Mouse (Mus musculus) cerebellum, postnatal 36 days (tissue): ENCODE data around the gene Srrm4.

Source experiments
- DNase-seq, 2 experiments: peaks; one replicate each; pipeline ENCODE4 v3.0.0; 2021 to 2022; ENCODE audit warnings: mixed read lengths in 2 of 2

Gene Srrm4

DNA sequence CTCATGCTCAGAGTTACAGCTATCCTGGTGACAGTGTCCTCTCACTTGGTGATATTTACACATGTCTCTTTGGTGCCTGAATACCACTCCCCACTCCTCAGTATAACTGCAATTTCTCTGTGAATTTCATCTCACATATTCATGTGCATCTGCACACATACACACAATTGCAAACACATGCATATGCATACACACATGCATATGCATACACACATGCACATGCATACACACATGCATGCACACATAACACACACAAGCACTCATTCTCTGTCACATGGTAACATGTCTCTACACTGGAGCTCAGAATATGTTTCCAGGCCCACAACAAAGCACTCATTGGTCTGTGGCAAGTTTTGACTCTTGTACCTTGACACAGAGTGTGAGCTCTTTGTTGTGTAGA is 39.0 kb downstream of the Srrm4 start:
- DNase-seq = no peak

DNA sequence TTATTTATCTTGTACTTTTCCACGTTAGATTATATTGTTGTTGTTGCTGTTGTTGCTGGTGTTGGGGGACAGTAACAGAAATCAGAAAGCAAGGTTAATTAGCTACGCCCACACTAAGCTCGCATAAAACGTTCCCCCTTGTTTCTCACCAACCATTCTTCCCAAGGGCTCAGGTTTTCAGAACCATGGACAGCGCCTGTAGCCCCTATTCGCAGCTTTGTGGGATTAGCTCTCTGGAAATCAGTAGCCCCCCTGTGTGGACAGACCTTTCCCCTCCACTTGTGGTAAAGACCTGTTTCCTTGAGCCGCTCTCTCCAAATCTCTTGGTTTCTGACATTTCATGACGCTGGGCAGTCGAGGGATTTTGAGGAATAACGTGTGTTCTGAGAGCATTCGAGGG is 45.9 kb downstream of the Srrm4 start:
- no peak for DNase-seq

DNA sequence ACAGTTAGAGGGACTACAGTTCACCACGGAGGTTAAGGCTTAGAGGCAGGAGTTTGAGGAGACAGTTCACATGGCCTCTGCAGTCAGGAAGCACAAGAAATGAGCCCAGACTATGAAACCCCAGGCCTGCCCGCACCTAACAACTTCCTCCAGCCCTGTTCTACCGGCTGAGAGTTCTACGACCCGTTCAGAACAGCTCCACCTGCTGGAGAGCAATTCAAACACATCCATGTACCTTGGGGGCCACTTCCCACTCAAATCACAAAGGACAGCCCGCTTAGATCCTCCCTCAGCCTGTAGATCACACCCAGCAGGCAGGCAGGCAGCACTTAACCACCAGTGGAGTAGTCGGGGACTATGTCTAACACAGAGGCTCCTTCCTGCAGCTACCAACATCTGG is 49.3 kb downstream of the Srrm4 start:
- no peak for DNase-seq

DNA sequence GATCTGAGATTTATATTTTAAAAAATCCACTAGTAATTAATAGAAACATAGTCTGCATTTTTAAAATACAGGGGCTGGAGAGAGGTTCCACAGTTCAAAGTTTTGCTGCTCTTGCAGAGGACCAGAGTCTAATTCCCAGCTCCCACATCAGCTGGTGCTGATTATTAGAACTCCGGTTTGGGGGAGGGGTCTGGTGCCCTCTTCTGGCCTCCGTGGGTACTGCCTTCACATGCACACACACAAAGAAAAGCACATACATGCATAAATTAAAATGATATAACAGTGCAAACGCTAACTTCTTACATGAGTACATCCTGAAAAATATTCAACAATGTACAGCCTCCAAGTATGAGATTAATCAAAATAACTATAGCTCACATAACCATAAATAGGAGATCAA is 50.5 kb downstream of the Srrm4 start:
- no peak for DNase-seq

DNA sequence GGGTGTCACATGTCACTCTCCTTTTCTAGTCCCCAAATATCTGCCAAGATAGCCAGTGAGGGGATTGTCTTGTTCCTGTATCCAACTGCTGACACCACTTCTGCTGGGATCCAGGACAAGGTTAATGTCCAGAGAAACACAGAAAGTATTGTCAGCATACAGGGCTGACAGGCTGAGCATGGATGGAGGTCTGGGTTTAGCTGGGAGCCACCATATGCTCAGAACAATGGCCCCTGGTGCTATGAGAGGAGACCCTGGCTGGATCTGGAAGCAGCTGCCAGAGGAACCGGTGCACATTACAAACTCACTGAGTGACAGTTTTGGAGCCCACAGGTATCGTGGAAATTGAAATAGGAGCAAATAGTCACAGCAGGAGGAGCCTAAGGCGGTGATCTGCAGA is 52.3 kb downstream of the Srrm4 start:
- no peak for DNase-seq

DNA sequence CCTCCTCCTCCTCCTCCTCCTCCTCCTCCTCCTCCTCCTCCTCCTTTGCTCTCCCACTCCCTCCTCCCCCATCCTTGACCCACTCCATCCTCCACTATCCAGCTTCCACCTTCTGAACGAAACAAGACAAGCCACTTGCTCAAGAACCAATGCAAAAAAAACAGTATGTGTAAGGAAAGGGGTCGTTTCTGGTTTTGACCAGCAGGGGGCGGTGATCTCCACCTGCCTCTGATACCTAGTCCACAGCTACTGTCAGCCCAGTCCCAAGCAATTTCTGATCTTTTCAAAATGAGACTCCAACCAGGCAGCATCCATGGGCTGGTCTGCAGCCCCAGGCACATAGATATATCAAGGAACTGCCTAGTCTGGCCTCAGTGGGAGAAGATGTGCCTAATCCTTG is 53.1 kb downstream of the Srrm4 start:
- DNase-seq = peak in 1 of 2 experiments; percentile 34

DNA sequence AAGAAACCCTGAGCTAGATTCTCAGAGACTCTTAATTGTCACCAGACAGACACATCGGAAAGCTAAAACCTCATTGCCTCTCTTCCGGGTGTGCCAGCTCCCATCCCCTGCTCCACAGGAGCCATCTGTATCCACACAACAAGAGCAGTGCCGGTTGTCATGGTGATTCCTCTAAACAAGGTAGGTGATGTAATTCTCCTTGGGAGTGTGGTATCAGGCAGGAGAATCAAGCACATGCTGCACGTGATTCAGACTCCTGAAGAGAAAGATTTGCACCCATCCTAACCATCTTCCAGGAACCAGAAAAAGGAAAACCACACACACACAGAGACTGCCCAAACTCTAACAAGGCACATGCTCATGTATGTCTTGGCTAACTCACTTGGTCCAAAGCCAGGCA is 65.3 kb downstream of the Srrm4 start:
- peak; percentile 66 to 67 for DNase-seq

DNA sequence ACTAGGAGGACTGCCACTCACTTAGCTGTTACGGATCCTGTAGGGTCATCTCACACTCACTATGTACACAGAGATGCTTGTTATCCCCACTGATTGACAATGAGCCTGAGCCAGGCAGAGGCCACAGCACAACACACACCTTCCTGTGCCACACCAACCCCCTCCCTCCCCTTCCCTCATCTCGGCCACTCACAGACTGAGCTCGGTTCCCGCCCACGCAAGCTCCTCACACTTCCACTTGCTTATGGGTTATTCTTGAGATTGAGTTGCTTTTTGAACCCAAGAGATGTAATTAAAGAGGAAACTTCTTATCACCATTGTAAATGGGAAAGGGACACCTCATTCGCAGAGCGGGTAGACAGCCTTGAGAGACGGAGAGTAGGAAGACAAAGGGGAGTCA is 66.3 kb downstream of the Srrm4 start:
- no peak for DNase-seq

DNA sequence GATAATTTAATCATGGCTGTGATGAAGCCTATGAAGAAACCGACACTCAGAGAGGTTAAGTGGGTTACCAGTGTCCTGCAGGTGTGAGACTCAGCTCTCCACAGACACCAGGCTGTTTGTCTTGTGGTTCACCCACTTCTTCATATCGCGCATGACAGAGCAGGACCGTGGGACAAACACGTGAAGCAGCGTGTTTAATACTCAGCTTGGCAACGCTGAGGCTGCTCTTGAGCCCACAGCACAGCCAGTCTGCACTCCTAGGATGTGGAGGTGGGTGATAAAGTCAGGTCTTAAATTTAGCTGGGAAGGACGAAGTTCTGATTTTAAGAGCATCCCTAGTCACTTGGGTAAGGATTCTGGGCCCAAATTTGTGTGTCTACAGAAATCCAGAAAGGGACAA is 68.1 kb downstream of the Srrm4 start:
- no peak for DNase-seq

DNA sequence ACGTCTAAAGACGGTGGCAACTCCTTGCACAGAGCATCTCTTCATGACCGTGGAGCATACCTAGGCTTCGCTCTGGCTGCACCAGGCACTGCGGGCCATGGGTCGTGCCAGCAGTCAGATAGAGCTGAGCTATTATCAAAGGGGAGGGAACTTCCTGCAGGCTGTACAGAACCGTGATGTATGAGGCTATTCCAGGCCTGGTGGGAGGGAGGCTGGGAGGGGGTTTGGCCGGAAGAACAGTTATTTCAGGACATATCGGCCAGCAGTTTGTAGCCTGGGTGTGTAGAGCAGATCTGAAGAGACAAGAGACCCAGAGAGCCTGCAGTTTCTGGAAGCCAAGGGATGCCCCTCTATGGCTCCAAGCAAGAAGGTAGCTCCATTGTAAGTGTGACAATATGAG is 68.5 kb downstream of the Srrm4 start:
- no peak for DNase-seq

DNA sequence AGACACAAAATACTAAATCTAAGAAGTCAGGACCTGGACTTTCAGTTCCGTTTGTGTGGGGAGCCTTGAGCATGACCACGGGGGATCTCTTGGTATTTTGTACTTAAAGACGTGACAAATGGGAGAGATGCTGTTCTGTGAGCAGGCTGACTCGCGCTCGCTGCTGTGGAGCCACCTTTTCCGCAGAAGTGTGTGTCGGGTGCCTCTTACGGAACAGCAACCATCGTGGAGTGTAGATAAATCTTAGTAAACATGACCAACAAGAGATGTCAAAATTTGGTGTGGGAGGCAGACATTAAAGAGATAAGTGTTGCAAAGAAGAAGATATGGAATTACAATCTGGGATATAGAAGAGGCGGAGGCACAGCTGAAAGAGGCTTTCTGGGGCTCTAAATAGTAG is 69.3 kb downstream of the Srrm4 start:
- no peak for DNase-seq

DNA sequence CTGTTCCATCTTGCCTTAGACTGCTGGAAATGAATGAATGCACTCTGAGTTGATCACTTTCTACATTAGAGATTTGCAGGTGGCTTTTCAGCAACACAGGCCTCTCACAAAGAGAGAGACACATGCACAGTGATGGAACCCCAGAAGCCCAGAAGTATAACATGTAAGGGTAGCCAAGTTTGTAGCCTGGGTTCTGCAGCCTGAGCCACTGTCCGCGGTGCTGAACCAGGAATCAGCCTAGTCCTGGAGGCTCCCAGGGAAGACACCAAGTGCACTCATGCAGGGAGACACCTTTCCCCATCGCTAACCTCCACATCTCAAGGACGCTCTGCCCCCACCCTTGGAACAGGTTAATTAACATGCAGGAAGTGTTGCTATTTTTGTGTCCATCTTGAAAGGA is 73.6 kb downstream of the Srrm4 start:
- no peak for DNase-seq

DNA sequence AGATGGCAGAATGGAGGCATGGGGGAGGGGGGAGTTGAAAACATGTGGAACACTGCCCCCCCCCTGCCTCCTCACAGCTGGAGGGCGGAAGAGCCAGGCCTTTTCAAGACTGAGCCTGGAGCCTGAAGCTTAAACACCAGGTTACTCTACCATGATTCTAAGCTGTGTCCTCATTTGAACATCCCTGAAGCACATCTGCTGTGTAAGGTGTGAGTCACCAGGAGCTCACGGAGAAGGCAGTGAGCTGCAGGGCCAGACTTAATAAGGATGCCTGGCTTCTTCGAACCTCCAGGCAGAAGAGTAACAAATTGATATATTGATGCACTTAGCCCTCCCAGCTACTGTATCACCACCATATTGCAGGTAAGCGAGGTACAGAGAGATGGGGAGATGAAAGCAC is 79.5 kb downstream of the Srrm4 start:
- no peak for DNase-seq

DNA sequence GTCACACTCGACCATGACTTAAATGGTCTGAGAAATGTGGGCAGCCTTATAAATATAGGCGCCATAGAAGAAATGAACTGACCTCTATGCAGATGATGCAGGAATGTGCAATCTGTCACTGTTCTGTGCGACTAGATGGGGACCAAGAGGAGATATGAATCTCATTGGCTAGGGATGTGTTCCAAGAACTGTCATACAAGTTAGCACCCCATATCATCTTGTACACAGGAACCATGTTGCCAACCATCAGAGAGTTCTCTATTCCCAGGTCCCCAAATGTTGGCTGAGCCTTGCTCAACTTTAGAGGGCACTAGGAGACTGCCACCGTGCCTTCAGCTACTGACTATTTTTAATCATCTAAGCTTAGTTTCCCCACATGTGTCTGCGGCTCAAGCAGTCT is 81.4 kb downstream of the Srrm4 start:
- no peak for DNase-seq

DNA sequence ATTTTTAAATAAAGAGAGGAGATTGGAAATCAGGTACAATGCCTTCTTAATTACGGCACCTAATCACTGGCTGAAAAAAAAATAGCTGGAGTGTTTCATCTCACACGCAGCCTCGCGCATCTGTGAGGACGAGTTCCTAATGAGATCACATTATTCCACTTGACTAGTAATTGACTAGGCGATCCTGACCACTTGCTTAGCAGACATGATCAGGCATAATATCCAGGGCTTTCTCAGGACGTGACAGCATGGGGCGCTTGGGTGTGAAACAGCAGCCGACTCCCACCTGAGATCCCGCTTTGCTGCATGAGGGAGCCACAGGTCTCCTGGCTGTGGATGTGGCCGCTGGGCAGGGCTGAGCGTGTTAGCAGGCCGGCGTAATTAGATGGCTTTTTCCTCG is 90.3 kb downstream of the Srrm4 start:
- DNase-seq = no peak

DNA sequence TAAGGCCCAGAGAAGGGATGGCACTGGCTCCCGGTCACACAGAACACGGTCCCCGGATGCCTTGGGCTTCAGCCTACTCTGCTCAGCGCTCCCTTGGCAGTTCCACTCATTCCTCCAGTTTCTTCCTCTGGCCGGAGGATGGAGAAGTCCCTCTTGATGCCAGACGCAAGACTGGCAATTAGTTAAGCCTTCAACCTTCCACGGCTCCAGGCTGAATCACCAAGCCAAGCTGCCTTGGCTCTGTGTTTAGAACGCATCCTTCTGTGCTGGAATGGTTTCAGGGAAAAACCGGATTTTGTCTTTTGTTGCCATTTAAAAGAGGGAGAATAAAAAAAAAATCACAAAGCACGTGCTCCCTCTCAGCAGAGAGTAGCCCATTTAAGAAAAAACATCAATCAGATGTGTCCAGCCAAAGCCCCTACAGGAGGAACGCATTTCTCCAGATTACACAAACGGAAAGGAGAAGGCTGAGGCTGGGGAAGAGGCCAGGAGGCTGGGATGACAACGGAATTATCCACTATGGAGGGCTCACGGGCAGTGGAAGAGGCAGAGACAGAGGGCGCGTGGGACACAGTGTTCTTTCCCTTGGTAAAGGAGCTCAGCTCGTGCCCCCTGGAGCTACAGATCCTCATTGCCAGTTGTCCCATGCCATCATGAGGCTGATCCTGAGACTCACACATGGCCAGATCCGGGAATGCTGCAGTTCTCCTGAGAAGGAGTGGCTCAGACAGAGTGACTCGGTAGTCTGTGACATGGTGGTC is 92.6 kb downstream of the Srrm4 start:
- DNase-seq = peak; percentile 60 to 63

DNA sequence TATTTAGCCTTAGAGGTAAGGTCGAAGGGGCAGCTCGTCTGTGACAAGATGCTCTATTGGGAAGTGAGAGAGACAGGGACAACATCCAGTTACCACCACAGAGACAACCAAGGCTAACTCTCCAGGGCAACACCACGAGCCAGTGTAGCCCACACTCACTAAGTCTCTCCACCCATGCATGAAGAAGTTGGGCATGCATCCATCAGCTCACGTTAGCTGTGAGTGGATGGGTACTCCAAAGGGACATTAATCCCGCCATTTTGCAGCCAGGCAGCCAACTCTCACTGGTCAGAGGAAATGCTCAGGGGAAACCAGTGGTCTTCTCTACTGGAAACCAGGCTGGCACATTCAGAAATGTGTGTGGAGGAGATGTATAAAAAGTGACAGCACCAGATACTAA is 93.8 kb downstream of the Srrm4 start:
- no peak for DNase-seq

DNA sequence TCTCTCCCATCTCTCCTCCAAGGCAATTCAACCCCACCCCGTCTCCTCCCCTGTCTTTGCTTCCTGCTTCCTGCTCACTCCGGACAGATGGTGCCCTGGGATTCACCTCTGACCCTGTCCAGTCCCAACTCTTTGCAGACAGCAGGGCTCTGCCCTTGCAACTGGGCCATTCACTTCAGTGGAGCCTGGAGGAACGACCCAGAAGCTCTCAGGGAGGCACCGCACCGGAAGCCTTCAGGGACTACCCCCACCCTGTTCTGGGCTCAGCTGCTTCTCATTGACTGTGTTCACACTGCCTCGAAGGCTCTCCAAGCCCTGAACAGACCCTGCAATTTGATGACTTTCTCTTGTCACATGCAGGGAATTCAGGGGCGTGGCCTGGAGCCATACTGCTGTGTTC is 94.4 kb downstream of the Srrm4 start:
- no peak for DNase-seq

DNA sequence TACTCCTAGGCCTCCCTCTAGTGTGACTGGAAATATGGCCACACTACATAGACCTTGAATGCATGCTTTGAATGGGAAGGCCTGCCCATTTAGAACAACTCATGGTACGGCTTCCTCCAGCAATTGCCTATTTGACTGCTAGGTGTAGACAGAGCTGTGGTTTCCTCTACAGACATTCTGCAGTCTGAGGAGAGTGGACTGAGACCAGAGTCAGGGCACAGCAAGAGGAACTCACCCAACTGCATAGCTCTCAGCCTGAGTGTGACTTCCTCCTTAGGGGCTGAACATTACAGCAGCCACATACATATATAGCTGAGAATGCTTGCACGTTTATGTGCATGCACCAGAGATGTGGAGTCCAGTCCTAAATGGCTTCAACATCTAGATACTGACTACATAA is 94.9 kb downstream of the Srrm4 start:
- no peak for DNase-seq

DNA sequence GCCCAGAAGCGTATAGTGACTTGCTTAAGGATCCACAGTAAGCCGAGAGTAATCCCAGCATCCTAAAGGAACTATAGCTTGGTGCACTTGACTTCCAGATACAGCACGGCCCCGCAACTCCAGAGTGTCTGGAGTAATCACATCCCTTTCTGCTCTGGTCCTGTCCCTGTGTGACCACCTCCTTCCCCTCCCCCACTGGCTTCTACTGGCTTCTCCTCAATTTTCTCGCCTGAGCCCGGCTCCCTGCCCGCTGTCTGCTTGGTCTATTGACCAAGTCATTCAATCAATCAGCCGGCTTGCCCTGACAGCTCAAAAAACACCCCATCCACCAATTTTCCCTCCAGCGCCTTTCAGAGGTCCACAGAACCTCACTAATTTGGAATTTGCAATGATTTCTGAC is 96.2 kb downstream of the Srrm4 start:
- DNase-seq = no peak

DNA sequence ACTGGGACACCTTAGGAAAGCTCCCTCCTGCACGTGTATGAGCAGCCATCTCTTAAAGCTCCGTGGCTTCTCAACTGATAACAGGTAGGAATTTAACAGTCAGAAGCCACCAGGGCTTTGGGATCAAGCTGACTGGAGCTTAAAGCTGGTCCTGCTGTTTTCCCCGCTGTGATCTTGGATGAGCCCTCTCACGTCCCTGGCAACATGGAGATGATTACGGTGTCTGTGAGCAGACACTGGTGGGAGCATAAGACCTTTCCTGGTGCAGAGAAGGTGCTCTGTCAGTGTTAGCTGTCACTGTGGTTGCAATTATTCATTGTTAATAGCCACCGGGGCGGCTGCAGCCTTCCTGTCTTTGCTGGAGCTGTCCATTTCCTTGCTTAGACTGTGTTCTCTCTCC is 97.2 kb downstream of the Srrm4 start:
- peak; percentile 33 to 39 for DNase-seq

DNA sequence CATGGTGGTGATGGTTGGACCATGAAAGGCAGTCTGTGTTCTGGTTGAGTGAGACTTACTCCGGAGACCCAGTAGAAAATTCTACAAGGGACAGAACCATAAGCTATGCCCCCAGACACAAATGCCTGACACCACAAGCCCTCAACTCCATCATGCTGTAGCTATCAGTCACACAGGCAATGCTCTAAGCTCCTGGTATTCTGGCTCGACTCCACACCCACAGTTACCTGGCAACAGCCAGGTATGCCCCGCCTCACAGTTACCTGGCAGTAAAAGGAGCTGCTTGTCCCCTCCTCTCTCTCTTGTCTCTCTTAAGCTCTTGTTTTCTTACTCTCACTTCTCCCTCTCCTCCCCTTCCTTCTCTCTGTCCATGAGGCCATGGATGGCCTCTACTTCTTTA is 98.9 kb downstream of the Srrm4 start:
- DNase-seq = no peak

DNA sequence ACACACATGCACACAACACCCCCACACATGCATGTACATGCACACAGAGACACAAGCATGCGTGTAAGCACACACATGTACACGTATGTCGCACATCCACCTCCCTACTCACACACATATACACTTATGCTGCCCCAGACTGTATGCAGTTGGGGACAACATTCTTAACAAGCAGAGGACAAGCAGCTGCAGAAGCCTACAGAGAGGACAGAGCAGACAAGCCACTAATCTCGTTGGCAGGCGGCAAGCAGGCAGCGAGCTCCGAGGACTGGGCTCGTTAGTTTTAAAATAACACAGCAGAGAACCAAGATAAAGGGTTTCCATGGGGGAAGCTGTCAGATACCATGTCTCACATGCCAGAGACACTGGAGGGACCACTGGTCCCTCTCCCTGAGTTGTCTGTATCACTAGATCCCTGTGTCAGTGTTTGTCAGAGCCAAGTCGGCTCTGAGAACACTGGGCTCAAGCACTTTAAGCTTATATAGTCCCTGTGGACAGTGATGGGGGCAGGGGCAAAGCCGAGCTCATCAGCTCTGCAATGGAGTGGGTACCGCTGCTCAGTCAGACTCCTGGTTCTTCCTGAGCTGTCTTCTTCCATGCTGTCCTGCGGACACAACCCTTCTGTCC is 99.7 kb downstream of the Srrm4 start:
- DNase-seq = no peak

DNA sequence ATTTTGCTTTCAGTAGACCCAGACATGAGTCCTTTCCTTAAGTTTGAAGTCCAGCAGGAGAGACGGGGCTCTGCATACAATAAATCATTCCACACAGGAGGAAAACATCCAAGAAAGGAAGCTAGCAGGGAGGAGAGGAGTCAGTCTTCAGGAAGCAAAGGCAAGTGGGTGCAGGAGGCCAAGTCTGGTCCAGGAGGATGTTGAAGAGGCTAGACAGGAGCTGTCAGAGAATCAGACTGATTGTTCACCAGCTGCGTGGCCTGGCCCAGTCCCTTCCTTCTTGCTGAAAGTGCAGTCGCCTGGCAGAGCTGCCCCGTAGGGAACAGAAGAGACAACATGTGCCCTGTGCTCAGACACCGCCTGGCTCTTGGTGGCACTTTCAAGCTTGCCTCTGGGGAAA is 100.8 kb downstream of the Srrm4 start:
- no peak for DNase-seq

DNA sequence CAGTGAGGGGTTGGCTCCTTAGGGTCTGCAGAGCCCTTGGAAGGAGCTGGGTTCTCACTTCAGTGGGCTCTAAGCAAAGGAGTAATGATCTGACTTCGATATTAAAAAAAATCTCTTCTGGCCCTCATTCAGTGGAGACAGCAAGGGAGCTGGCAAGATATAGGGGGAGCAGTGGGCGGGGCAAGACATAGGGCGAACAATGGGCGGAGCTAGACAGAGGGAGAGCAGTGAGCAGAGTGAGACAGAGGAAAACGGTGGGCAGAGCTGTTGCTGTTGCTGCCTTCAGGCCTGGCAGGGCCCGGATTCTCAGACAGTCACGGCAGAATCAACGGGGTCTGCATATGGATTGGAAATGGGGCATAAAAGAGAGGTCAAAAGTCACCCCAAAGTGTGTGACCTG is 102.0 kb downstream of the Srrm4 start:
- no peak for DNase-seq
